Mouse (Mus musculus) heart, embryonic 15.5 days (tissue): Measurements from ENCODE around the gene Gfra1. TPM values are rescaled to one million over a fixed set of nuclear protein-coding genes. Genes with fewer than 3 reads are reported as not detected.

Experiments used
- ATAC-seq: fragments of 200-750 bp; cut with Nextera tagmentation; replicated peaks from 2 replicates; pipeline ENCODE4 v1.8.0; 2017; ENCODE audit warnings: low read depth, moderate TSS enrichment; ENCODE audit not compliant: insufficient number of reproducible peaks, insufficient read depth, low FRiP score
- H3K27ac ChIP-seq: fragments of 300-500 bp; sonication (generic); 2 replicates; pipeline ENCODE4 v1.5.1; 2015; ENCODE audit warnings: mild to moderate bottlenecking, inconsistent platforms
- H3K27me3 ChIP-seq: fragments of 300-500 bp; sonication (generic); 2 replicates; pipeline ENCODE4 v1.6.1; 2015; ENCODE audit warnings: inconsistent platforms
- H3K36me3 ChIP-seq: fragments of 300-500 bp; sonication (generic); 2 replicates; pipeline ENCODE4 v1.6.1; 2015; ENCODE audit warnings: mild to moderate bottlenecking, inconsistent platforms
- H3K4me1 ChIP-seq: fragments of 300-500 bp; sonication (generic); replicated peaks from 2 replicates; pipeline ENCODE4 v1.6.1; 2015; ENCODE audit warnings: inconsistent platforms
- H3K4me2 ChIP-seq: fragments of 300-500 bp; sonication (generic); 2 replicates; pipeline ENCODE4 v1.6.1; 2015; ENCODE audit warnings: inconsistent platforms, mild to moderate bottlenecking, moderate library complexity
- H3K4me3 ChIP-seq: fragments of 300-500 bp; sonication (generic); 2 replicates; pipeline ENCODE4 v1.5.1; 2015; ENCODE audit warnings: mild to moderate bottlenecking, inconsistent platforms
- H3K9ac ChIP-seq: fragments of 300-500 bp; sonication (generic); 2 replicates; pipeline ENCODE4 v1.6.1; 2015; ENCODE audit warnings: mild to moderate bottlenecking, inconsistent platforms
- H3K9me3 ChIP-seq: fragments of 300-500 bp; sonication (generic); replicated peaks from 2 replicates; pipeline ENCODE4 v1.6.1; 2016; ENCODE audit warnings: inconsistent platforms
- WGBS: fragments of 180-500 bp; shearing (Covaris S2); methylation state at CpG from one replicate; pipeline ENCODE4 v1.1.7; 2015; ENCODE audit warnings: mixed read lengths; 5-methylcytosine and 5-hydroxymethylcytosine counted together
- polyA plus RNA-seq: library from polyadenylated mRNA; unstranded; fragments of >200 nt; fragmentation: Nextera tagmentation; extraction: Ambion mirVana; gene quantifications from 2 replicates; pipeline ENCODE4 v1.2.1, GENCODE M21; 2015

The Gfra1 gene
- polyA plus RNA-seq, 1 experiment from 2014 or later, result 2.7 TPM

GRCm38 (mm10) chr19:58275281-58275680 is 180.4 kb downstream of the Gfra1 start:
- H3K4me2 ChIP-seq, result no peak overlapping the region
- no peak overlapping the region for H3K9ac ChIP-seq
- no peaks in the 10 kb centered on the region for H3K27me3 ChIP-seq
- no peak overlapping the region for H3K4me3 ChIP-seq
- H3K4me1 ChIP-seq, result no peaks in the 10 kb centered on the region
- no peak overlapping the region for H3K27ac ChIP-seq
- WGBS, result 67% methylated on average over 9 of the region's 9 CpGs
- H3K36me3 ChIP-seq, result no peaks in the 10 kb centered on the region
- no peak for ATAC-seq
- no peaks in the 10 kb centered on the region for H3K9me3 ChIP-seq

DNA sequence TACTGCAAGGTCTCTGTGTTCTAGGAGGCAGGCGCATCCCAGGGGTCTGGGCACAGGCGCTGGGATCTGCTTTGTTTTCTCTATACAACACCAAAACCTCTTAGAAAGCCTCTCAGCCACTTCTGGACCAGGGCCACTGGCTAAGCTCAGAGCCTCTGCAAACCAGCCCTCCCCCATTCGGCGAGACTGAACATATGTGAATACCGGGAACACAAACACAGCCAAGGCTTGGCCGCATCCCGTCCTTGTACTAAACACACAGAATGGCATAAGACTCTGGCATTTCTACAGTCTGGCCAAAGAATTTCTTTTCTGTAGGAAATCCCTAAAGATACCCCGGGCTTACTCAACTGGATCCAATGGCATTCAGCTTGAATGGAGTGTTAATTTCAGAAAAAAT is 183.9 kb downstream of the Gfra1 start:
- no peak overlapping the region for H3K9ac ChIP-seq
- H3K36me3 ChIP-seq, result no peaks in the 10 kb centered on the region
- H3K4me1 ChIP-seq, result no peaks in the 10 kb centered on the region
- H3K4me3 ChIP-seq, result no peak overlapping the region
- H3K9me3 ChIP-seq, result no peaks in the 10 kb centered on the region
- ATAC-seq, result no peak
- no peak overlapping the region for H3K27ac ChIP-seq
- H3K27me3 ChIP-seq, result no peaks in the 10 kb centered on the region; the same call in 1 of the 2 replicates
- H3K4me2 ChIP-seq, result no peak overlapping the region
- WGBS, result 83% methylated on average over 8 of the region's 8 CpGs

- H3K4me3 ChIP-seq, result no peak overlapping the region
- no peak for ATAC-seq
- no peaks in the 10 kb centered on the region for H3K36me3 ChIP-seq
- H3K4me2 ChIP-seq, result no peak overlapping the region
- no peaks in the 10 kb centered on the region for H3K9me3 ChIP-seq
- no peaks in the 10 kb centered on the region for H3K4me1 ChIP-seq
- no peak overlapping the region for H3K9ac ChIP-seq
- H3K27me3 ChIP-seq, result no peaks in the 10 kb centered on the region; the same call in 1 of the 2 replicates
- H3K27ac ChIP-seq, result no peak overlapping the region
- WGBS, result 83% methylated on average over 5 of the region's 5 CpGs
Observed at GRCm38 (mm10) chr19:58270778-58271177, 184.9 kb downstream of the Gfra1 start.

DNA sequence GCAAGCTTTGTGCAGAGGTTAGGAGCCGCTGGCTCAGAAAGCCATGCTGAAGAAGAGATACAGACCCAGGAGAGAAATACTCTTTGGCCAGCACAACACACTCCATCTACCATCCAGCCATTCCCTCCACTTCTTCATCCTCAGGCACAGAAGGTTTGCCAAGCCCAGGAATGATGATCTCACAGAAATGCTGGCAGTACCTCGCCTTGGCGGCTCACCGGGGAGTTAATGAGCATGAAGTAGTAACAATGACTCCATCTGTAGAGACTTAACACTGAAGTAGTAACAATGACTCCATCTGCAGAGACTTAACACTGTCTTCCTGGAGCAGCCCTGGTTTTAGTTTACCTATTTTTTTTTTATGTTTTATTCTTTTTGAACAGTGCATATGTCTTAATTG is 187.2 kb downstream of the Gfra1 start:
- ATAC-seq, result no peak
- no peak overlapping the region for H3K9ac ChIP-seq
- no peaks in the 10 kb centered on the region for H3K4me1 ChIP-seq
- no peaks in the 10 kb centered on the region for H3K9me3 ChIP-seq
- H3K4me3 ChIP-seq, result no peak overlapping the region
- WGBS, result 84% methylated on average over 4 of the region's 4 CpGs
- no peak overlapping the region for H3K27ac ChIP-seq
- H3K4me2 ChIP-seq, result no peak overlapping the region
- H3K36me3 ChIP-seq, result no peaks in the 10 kb centered on the region
- peaks cover 2% of the 10 kb centered on the region; the same call in 1 of the 2 replicates for H3K27me3 ChIP-seq

DNA sequence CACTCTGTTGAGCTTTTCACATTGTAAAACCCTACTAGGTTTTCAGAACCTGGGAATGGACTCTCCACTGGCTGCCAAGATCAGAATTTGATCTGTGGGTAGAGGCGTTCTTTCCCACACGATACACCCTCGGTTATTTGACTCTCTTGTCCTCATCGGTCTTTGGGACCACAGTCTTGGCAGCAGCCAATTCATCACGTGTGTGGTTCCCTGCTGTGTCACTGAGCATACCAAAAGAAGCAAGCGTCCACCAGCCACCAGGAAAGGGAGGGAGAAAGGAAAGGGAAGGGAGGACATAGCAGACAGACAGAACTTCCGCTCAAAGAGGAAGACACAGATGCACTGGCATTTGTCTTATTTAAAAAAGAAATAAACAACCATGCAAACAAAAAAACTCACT is 189.1 kb downstream of the Gfra1 start:
- Histone ChIP-seq H3K4me3 (no peak overlapping the region), H3K36me3 (no peaks in the 10 kb centered on the region), H3K9ac (no peak overlapping the region), H3K4me2 (no peak overlapping the region), H3K27ac (no peak overlapping the region), H3K9me3 (no peaks in the 10 kb centered on the region), H3K4me1 (no peaks in the 10 kb centered on the region), H3K27me3 (peaks cover 2% of the 10 kb centered on the region; the same call in 1 of the 2 replicates)
- ATAC-seq, result no peak
- 55% methylated on average over 7 of the region's 7 CpGs for WGBS

DNA sequence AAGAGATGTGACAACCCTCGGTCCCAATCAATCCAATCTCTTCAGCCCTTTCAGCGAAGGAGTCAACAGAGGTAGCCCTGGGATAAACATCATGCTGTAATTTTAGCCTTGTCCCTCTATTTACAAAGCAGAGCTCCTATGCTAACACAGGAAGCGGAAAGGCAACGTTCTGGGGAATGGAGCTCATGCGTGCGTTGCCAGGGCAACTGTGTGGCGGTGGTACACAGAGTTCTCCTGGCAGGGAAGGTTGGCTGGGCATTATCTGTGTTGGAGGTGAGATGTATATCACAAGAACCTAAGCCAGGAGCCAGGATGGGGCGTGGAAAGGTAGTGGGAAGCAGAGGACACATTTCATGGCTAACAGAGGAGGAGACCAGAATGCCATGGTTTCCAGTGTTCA is 194.8 kb downstream of the Gfra1 start:
- Histone ChIP-seq H3K27ac (no peak overlapping the region), H3K27me3 (0 out of 2 replicates have a peak, but pooled peaks cover 7% of the 10 kb centered on the region), H3K4me2 (no peak overlapping the region), H3K4me1 (no peaks in the 10 kb centered on the region), H3K9me3 (no peaks in the 10 kb centered on the region), H3K9ac (no peak overlapping the region), H3K36me3 (no peaks in the 10 kb centered on the region), H3K4me3 (no peak overlapping the region)
- ATAC-seq, result no peak
- WGBS, result 80% methylated on average over 8 of the region's 8 CpGs

DNA sequence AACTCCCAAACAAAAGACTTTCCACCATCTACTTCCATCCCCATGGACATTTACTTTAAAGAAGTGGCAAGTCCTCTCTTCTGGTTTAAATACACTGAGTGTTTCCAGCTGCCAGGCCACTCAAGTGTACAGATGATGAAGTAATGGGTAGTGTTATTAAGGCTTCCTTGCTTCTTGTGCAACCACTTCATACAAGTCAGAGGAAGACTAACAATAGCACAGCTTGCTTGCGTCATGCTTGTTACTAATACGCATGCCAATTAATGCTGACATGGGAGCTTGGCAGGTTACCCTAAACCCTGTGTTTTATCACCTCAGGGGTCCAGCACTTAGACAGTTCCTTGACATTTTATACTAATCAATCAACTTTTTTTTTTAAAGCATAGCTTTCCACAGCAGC is 196.5 kb downstream of the Gfra1 start:
- no peaks in the 10 kb centered on the region for H3K36me3 ChIP-seq
- no peaks in the 10 kb centered on the region for H3K9me3 ChIP-seq
- 0 out of 2 replicates have a peak, but pooled peaks cover 5% of the 10 kb centered on the region for H3K4me1 ChIP-seq
- ATAC-seq, result no peak
- H3K4me2 ChIP-seq, result no peak overlapping the region
- no peak overlapping the region for H3K27ac ChIP-seq
- 0 out of 2 replicates have a peak, but pooled peaks cover 5% of the 10 kb centered on the region for H3K27me3 ChIP-seq
- WGBS, result 63% methylated on average over 2 of the region's 2 CpGs
- no peak overlapping the region for H3K4me3 ChIP-seq
- H3K9ac ChIP-seq, result no peak overlapping the region

GRCm38 (mm10) chr19:58256485-58256884 is 199.2 kb downstream of the Gfra1 start:
- Histone ChIP-seq H3K27me3 (peaks cover 17% of the 10 kb centered on the region; the same call in 1 of the 2 replicates), H3K36me3 (no peaks in the 10 kb centered on the region), H3K4me3 (no peak overlapping the region), H3K9ac (no peak overlapping the region), H3K27ac (no peak overlapping the region), H3K9me3 (no peaks in the 10 kb centered on the region), H3K4me1 (0 out of 2 replicates have a peak, but pooled peaks cover 8% of the 10 kb centered on the region), H3K4me2 (no peak overlapping the region)
- no peak for ATAC-seq
- WGBS, result 81% methylated on average over 3 of the region's 3 CpGs

- peaks cover 17% of the 10 kb centered on the region; the same call in 1 of the 2 replicates for H3K27me3 ChIP-seq
- H3K36me3 ChIP-seq, result no peaks in the 10 kb centered on the region
- no peak overlapping the region for H3K4me3 ChIP-seq
- ATAC-seq, result no peak
- no peaks in the 10 kb centered on the region for H3K9me3 ChIP-seq
- no peak overlapping the region for H3K9ac ChIP-seq
- WGBS, result 58% methylated on average over 7 of the region's 7 CpGs
- 0 out of 2 replicates have a peak, but pooled peaks cover 8% of the 10 kb centered on the region for H3K4me1 ChIP-seq
- no peak overlapping the region for H3K4me2 ChIP-seq
- H3K27ac ChIP-seq, result no peak overlapping the region
Observed at GRCm38 (mm10) chr19:58255394-58255793, 200.3 kb downstream of the Gfra1 start.

DNA sequence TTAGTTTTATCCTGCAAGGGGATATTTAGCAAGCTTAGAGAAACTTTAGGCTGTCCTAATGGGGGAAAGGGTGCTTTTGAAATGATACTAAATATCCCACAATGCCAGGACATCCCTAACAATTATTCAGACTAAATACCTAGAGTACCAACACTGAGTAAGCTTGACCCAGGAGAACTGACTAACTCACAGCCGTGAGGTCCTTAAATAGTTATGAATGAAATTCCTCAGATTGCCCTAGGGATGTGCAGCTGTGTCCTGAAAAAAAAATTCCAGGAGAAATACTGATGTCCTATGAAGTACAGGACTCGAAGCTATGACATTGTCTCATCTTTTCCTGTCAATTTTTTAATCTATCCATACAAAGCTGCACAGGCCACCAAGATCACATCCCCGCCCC is 201.5 kb downstream of the Gfra1 start:
- Histone ChIP-seq H3K4me2 (no peak overlapping the region), H3K36me3 (no peaks in the 10 kb centered on the region), H3K9me3 (no peaks in the 10 kb centered on the region), H3K27me3 (peaks cover 20% of the 10 kb centered on the region; the same call in 1 of the 2 replicates), H3K27ac (no peak overlapping the region), H3K9ac (no peak overlapping the region), H3K4me3 (no peak overlapping the region), H3K4me1 (0 out of 2 replicates have a peak, but pooled peaks cover 8% of the 10 kb centered on the region)
- 42% methylated on average over 3 of the region's 3 CpGs for WGBS
- ATAC-seq, result no peak

GRCm38 (mm10) chr19:58251698-58252097 is 204.0 kb downstream of the Gfra1 start:
- 77% methylated on average over 4 of the region's 4 CpGs for WGBS
- no peak for ATAC-seq
- Histone ChIP-seq H3K9me3 (no peaks in the 10 kb centered on the region), H3K27me3 (peaks cover 15% of the 10 kb centered on the region; the same call in 1 of the 2 replicates), H3K36me3 (no peaks in the 10 kb centered on the region), H3K4me1 (0 out of 2 replicates have a peak, but pooled peaks cover 8% of the 10 kb centered on the region), H3K4me3 (no peak overlapping the region), H3K27ac (no peak overlapping the region), H3K4me2 (no peak overlapping the region), H3K9ac (no peak overlapping the region)

GRCm38 (mm10) chr19:58251095-58251494 is 204.6 kb downstream of the Gfra1 start:
- Histone ChIP-seq H3K4me1 (0 out of 2 replicates have a peak, but pooled peaks cover 8% of the 10 kb centered on the region), H3K27me3 (peaks cover 15% of the 10 kb centered on the region; the same call in 1 of the 2 replicates), H3K4me3 (no peak overlapping the region), H3K4me2 (no peak overlapping the region), H3K9me3 (no peaks in the 10 kb centered on the region), H3K27ac (no peak overlapping the region), H3K36me3 (no peaks in the 10 kb centered on the region), H3K9ac (no peak overlapping the region)
- no peak for ATAC-seq
- 57% methylated on average over 6 of the region's 6 CpGs for WGBS
